Mouse (Mus musculus) kidney, adult 8-10 months (tissue): ENCODE data around the gene Rbms1.
A peak's percentile ranks its signal among the peaks of the same experiment; 100 is the strongest.

Experiments
- DNase-seq, 2 experiments: peaks; one replicate each; pipeline ENCODE4 v3.0.0; 2022

The Rbms1 gene

GRCm38 (mm10) chr2:60804763-60805162, 158.2 kb downstream of the Rbms1 start:
- no peak for DNase-seq

GRCm38 (mm10) chr2:60803377-60803776, 159.6 kb downstream of the Rbms1 start:
- no peak for DNase-seq

- DNase-seq: no peak
Observed at GRCm38 (mm10) chr2:60802828-60803227, 160.2 kb downstream of the Rbms1 start.

GRCm38 (mm10) chr2:60802191-60802590, 160.8 kb downstream of the Rbms1 start:
- DNase-seq: peak; percentile 49 to 66

GRCm38 (mm10) chr2:60801571-60802155, 161.3 kb downstream of the Rbms1 start:
- DNase-seq: no peak

GRCm38 (mm10) chr2:60800921-60801558, 162.0 kb downstream of the Rbms1 start:
- no peak for DNase-seq

GRCm38 (mm10) chr2:60799816-60800215, 163.2 kb downstream of the Rbms1 start:
- DNase-seq: no peak

GRCm38 (mm10) chr2:60798767-60799529, 164.0 kb downstream of the Rbms1 start:
- DNase-seq: no peak

- no peak for DNase-seq
Observed at GRCm38 (mm10) chr2:60796969-60797669, 165.9 kb downstream of the Rbms1 start.

GRCm38 (mm10) chr2:60796616-60796968, 166.4 kb downstream of the Rbms1 start:
- no peak for DNase-seq

GRCm38 (mm10) chr2:60795861-60796260, 167.1 kb downstream of the Rbms1 start:
- no peak for DNase-seq

GRCm38 (mm10) chr2:60792506-60792905, 170.5 kb downstream of the Rbms1 start:
- no peak for DNase-seq

GRCm38 (mm10) chr2:60789126-60789525, 173.9 kb downstream of the Rbms1 start:
- DNase-seq: no peak

GRCm38 (mm10) chr2:60788173-60788908, 174.7 kb downstream of the Rbms1 start:
- no peak for DNase-seq

- DNase-seq: no peak
Observed at GRCm38 (mm10) chr2:60787088-60787487, 175.9 kb downstream of the Rbms1 start.

GRCm38 (mm10) chr2:60786289-60786688, 176.7 kb downstream of the Rbms1 start:
- DNase-seq: no peak

- DNase-seq: no peak
Observed at GRCm38 (mm10) chr2:60774501-60774900, 188.5 kb downstream of the Rbms1 start.

- peak; percentile 80 to 81 for DNase-seq
Observed at GRCm38 (mm10) chr2:60773592-60773991, 189.4 kb downstream of the Rbms1 start.

- DNase-seq: no peak
Observed at GRCm38 (mm10) chr2:60766420-60766819, 196.6 kb downstream of the Rbms1 start.

- DNase-seq: no peak
Observed at GRCm38 (mm10) chr2:60756218-60756617, 206.8 kb downstream of the Rbms1 start.

- no peak for DNase-seq
Observed at GRCm38 (mm10) chr2:60755101-60755500, 207.9 kb downstream of the Rbms1 start.

- DNase-seq: no peak
Observed at GRCm38 (mm10) chr2:60751274-60751673, 211.7 kb downstream of the Rbms1 start.

GRCm38 (mm10) chr2:60750591-60750990, 212.4 kb downstream of the Rbms1 start:
- DNase-seq: no peak
